Comparison of ENCODE assay signal across 14 mouse cellular contexts in genomic region chr16:62128147-62128546, GRCm38 (mm10).
DNase-seq lines count a peak whose midpoint lies in the region.
"Had no signal": no experiment of that assay in that cellular context is flagged by ENCODE, and none has a peak within 500 bp of the region (broad histone marks: within the 10 kb centered on the region; RNA-seq: fewer than 3 reads in every experiment).

No protein-coding gene starts in this region.

- DNase-seq in frontal cortex, adult 2 months (ENCODE audit: extremely low spot score in 1 of 2, low spot score in 1 of 2) = peak; percentile 2 to 27
- DNase-seq in frontal cortex, postnatal 25 days (ENCODE audit: low spot score in 2 of 2) = no peak
- peak; percentile 10 for DNase-seq in left cerebral cortex, adult 11 months (ENCODE audit: low spot score)
- no peak for DNase-seq in left cerebral cortex, adult 18-20 months (ENCODE audit: low spot score in 2 of 2)
- DNase-seq in telencephalon, adult 2 months (ENCODE audit: low read depth, low spot score) = peak; percentile 39
- DNase-seq in thymus, postnatal 10 days (ENCODE audit: low spot score in 2 of 2) = no peak
- DNase-seq: adrenal gland, adult 2 months; adrenal gland, postnatal 10 days; adrenal gland, postnatal 25 days; cerebellum, adult 11-12 months; cerebellum, adult 2 months; cerebellum, adult 9-10 months; cerebellum, postnatal 10 days; cerebellum, postnatal 25 days had no signal

Comparison
In these comparisons a context has a peak if more than half of its experiments do, and no peak if none do; other contexts are left out.
1. DNase-seq: peak in frontal cortex, adult 2 months (2 of 2), left cerebral cortex, adult 11 months (single experiment) and telencephalon, adult 2 months (single experiment); none in frontal cortex, postnatal 25 days (0 of 2), left cerebral cortex, adult 18-20 months (0 of 2) and thymus, postnatal 10 days (0 of 2).